Mouse (Mus musculus) spleen, adult 2 months (tissue): ENCODE data around the gene Ptch2. TPM values are rescaled to one million over a fixed set of nuclear protein-coding genes. Genes with fewer than 3 reads are reported as not detected.

Experiments used
- DNase-seq, 2 experiments: peaks; one replicate each; pipeline versions ENCODE4 v3.0.0 to v3.0.0-alpha.2; 2012 to 2021; ENCODE audit warnings: low spot score in 2 of 2, low read depth in 1 of 2
- H3K27ac ChIP-seq: fragments of 200-500 bp; 2 replicates; pipeline ENCODE4 v1.5.1; 2012; ENCODE audit warnings: low read length, inconsistent platforms; ENCODE audit not compliant: insufficient read depth
- H3K27me3 ChIP-seq: fragments of 200-500 bp; 2 replicates; pipeline ENCODE4 v1.6.1; 2012; ENCODE audit warnings: mild to moderate bottlenecking, moderate library complexity, low read length, inconsistent platforms; ENCODE audit not compliant: control insufficient read depth, insufficient read depth
- H3K36me3 ChIP-seq: fragments of 200-500 bp; 2 replicates; pipeline ENCODE4 v1.6.1; 2012; ENCODE audit warnings: mild to moderate bottlenecking, low read length, inconsistent platforms; ENCODE audit not compliant: control insufficient read depth, insufficient read depth
- H3K4me1 ChIP-seq: fragments of 200-500 bp; 2 replicates; pipeline ENCODE4 v1.6.1; 2011; ENCODE audit warnings: inconsistent platforms; ENCODE audit not compliant: control insufficient read depth, insufficient read depth, insufficient read length
- H3K4me3 ChIP-seq: fragments of 200-500 bp; 2 replicates; pipeline ENCODE4 v1.5.1; 2011; ENCODE audit warnings: mild to moderate bottlenecking, inconsistent platforms; ENCODE audit not compliant: insufficient read depth, insufficient read length; ENCODE audit errors: extremely low read depth
- CTCF ChIP-seq: fragments of 200-500 bp; IDR thresholded peaks from 2 replicates; pipeline ENCODE4 v1.5.1; 2011; ENCODE audit warnings: mild to moderate bottlenecking, inconsistent platforms; ENCODE audit not compliant: insufficient read depth, insufficient read length, insufficient replicate concordance; ENCODE audit errors: extremely low read depth
- POLR2A ChIP-seq: fragments of 200-500 bp; IDR thresholded peaks from 2 replicates; pipeline ENCODE4 v1.6.1; 2011; ENCODE audit warnings: low read depth, low read length, inconsistent platforms
- WGBS: fragments of 180-500 bp; shearing (Covaris S2); methylation state at CpG from one replicate; pipeline ENCODE4 v1.1.7; 2018; 5-methylcytosine and 5-hydroxymethylcytosine counted together
- polyA plus RNA-seq: library from polyadenylated mRNA; depleted of rRNA; stranded (reverse); fragments of >200 nt; gene quantifications from 2 replicates; pipeline ENCODE4 v1.2.3, GENCODE M21; 2012

Gene Ptch2
- polyA plus RNA-seq, 1 experiment, result 0.51 TPM

DNA sequence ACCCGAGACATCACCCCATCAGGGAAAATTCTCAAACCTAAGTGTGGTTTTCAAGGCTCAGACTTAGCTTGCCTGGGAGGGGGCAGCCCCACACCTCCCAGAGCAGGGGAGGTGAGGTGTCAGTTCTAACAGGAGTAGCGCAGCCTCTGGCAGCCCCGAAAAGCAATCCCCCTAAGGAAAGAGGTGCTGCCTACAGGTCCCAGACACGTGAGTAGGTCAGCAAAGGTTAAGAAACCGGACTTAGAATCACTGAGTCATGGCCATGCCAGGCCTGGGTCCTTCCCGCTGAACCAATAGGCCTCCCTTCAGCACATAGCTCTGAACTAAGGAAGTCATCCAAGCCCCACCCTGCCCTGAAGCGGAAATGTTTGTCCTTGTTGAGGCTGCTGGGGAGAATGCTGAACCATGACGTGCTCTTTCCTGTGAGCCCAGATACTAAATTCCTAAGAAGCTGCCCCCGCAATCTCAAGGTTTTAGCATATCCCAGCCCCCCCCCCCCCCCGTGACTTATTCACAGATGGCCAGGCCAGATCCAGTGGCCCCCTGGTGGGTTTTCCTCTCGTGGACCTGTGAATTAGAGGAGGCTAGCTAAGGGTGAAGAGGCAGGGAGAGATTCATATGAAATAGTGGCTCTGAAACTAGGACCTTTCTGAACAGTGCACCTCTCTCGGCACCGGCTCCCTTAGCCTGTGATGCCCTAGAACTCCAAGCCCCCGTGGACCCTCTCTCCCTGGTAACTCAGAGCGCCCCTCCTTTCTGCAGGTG, 30.2 kb downstream of the Ptch2 start:
- TF ChIP-seq POLR2A (no peak), CTCF (no peak)
- Histone ChIP-seq H3K27me3 (no peaks in the 10 kb centered on the region), H3K4me3 (no peak overlapping the region; the same call in 1 of the 2 replicates), H3K27ac (peak overlapping the region; percentile 97), H3K4me1 (peaks cover 41% of the 10 kb centered on the region), H3K36me3 (peaks cover 4% of the 10 kb centered on the region; the same call in 1 of the 2 replicates)
- DNase-seq, result peak; percentile 55 to 69
- WGBS, result 25% methylated on average over 15 of the region's 15 CpGs

- Histone ChIP-seq H3K4me1 (peaks cover 41% of the 10 kb centered on the region), H3K27ac (peak within 1 kb of the TSS; percentile 97), H3K36me3 (peaks cover 7% of the 10 kb centered on the region; the same call in 1 of the 2 replicates), H3K27me3 (no peaks in the 10 kb centered on the region), H3K4me3 (no peak within 1 kb of the TSS; the same call in 1 of the 2 replicates)
- DNase-seq, result peak in 1 of 2 experiments; percentile 35
- TF ChIP-seq CTCF, result no peak
- TF ChIP-seq POLR2A, result no peak
- 73% methylated on average over 9 of the region's 9 CpGs for WGBS
These were observed 30.9 kb downstream of the Ptch2 start, which contains the start of gene Tctex1d4 for GRCm38 (mm10) chr4:117126675-117127290. Gene Tctex1d4, plus strand, starts transcription at chr4:117126794.

GRCm38 (mm10) chr4:117127991-117128686, 32.3 kb downstream of the Ptch2 start:
- H3K27me3 ChIP-seq, result no peaks in the 10 kb centered on the region
- no peak for DNase-seq
- H3K4me1 ChIP-seq, result peaks cover 42% of the 10 kb centered on the region
- TF ChIP-seq CTCF (no peak), POLR2A (no peak)
- peaks cover 7% of the 10 kb centered on the region; the same call in 1 of the 2 replicates for H3K36me3 ChIP-seq
- 94% methylated on average over 31 of the region's 33 CpGs for WGBS
- H3K27ac ChIP-seq, result no peak overlapping the region
- H3K4me3 ChIP-seq, result no peak overlapping the region

DNA sequence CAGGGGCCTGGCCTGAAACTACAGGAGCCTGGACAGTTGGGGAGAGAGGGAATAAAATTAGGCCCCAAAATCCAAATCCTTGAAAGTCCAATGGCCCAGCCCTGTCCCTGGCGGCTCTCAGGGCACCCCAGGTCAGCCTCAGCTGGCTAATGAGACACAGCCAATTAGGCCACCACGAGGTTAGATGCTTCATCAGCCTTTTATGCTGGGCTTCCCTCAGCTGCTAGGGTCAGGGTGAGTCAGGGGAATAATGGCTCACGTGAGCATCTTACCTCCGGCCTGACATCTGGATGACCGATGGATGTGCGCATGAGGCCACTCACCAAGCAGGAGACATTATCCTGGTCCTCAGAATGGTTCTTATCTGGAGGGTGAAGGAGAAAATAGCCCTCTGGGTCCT, 34.9 kb downstream of the Ptch2 start:
- Histone ChIP-seq H3K27ac (no peak overlapping the region), H3K27me3 (no peaks in the 10 kb centered on the region), H3K36me3 (peaks cover 7% of the 10 kb centered on the region; the same call in 1 of the 2 replicates), H3K4me3 (no peak overlapping the region), H3K4me1 (peaks cover 21% of the 10 kb centered on the region; the same call in 1 of the 2 replicates)
- TF ChIP-seq POLR2A (no peak), CTCF (no peak)
- no peak for DNase-seq
- 87% methylated on average over 6 of the region's 6 CpGs for WGBS

GRCm38 (mm10) chr4:117131198-117131597, 35.3 kb downstream of the Ptch2 start:
- Histone ChIP-seq H3K4me1 (peaks cover 18% of the 10 kb centered on the region; the same call in 1 of the 2 replicates), H3K4me3 (no peak overlapping the region)
- WGBS, result 89% methylated on average over 6 of the region's 6 CpGs

GRCm38 (mm10) chr4:117131890-117132793, 36.3 kb downstream of the Ptch2 start:
- WGBS, result 83% methylated on average over 7 of the region's 7 CpGs
- Histone ChIP-seq H3K4me3 (no peak overlapping the region), H3K36me3 (peaks cover 7% of the 10 kb centered on the region; the same call in 1 of the 2 replicates), H3K27me3 (no peaks in the 10 kb centered on the region), H3K4me1 (peaks cover 9% of the 10 kb centered on the region; the same call in 1 of the 2 replicates), H3K27ac (no peak overlapping the region)
- TF ChIP-seq CTCF (no peak), POLR2A (no peak)
- no peak for DNase-seq

More at GRCm38 (mm10) chr4:117131198-117131597, 35.3 kb downstream of the Ptch2 start:
- no peak overlapping the region for H3K27ac ChIP-seq
- H3K27me3 ChIP-seq, result no peaks in the 10 kb centered on the region
- no peak for TF ChIP-seq CTCF
- no peak for TF ChIP-seq POLR2A
- peaks cover 7% of the 10 kb centered on the region; the same call in 1 of the 2 replicates for H3K36me3 ChIP-seq
- no peak for DNase-seq
